Mouse (Mus musculus): ENCODE data around the gene Tm9sf4. TPM values are rescaled to one million over a fixed set of nuclear protein-coding genes. Genes with fewer than 3 reads are reported as not detected.

Tm9sf4 gene
- polyA plus RNA-seq, 1 experiment: 43.4 TPM

DNA sequence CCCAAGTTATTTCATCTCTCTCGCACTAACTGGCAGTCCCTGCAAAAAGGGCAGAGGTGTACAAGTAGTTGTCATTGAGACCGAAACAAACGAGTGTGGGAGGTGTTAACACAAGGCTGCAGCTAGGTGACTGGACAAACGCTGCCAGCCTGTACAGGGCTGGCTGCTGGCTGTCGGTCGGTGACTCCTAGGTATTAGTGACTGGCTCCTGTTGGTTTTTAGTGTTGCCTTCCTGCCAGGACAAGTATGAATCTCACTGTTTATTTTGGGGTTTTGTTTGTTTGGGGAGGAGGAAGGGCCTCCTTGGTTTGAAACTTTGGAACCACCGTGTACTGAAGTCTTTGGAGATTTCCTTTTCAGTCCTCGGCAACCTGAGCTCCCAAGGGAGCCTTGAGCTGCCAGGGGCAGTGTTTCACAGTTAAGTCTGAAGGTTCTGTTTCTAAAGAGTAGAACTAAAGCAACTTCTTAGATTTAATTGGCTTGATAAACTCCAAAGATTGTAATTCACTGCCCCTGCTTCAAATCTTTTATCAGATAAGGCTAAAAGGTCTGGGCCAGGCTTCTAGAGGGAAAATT, 15.0 kb downstream of the Tm9sf4 start:
- no peak overlapping the region for H3K4me3 ChIP-seq (ENCODE audit: insufficient read depth, poor library complexity, severe bottlenecking)

DNA sequence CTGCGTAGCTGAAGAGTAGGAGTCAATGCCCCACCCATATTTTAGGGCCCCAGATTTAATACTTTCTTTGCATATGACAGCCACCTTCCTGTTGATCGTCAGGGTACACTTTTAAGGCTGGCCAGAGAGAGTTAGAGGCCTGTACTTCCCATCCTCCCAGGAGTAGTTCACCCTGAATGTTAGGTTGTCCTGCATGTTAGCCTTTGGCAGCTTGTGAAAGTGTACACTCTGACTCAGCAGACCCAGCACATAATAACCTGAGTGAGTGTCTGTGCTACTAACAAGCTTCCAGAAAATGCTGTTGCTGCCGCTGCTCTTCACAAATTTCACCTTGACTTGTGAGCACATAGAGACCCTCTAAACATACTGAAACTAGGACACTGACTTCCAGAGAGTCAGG, 16.1 kb downstream of the Tm9sf4 start:
- H3K79me2 ChIP-seq (ENCODE audit: control insufficient read depth, insufficient read depth): peaks cover 83% of the 10 kb centered on the region
- TF ChIP-seq CTCF (IDR thresholded peaks at IDR 0.05; ENCODE audit: control insufficient read depth, insufficient read depth, insufficient read length): no peak
- no peak for TF ChIP-seq CEBPB (IDR thresholded peaks at IDR 0.05; ENCODE audit: low read depth)
- no peak for TF ChIP-seq MAX (IDR thresholded peaks at IDR 0.05)
- H3K4me3 ChIP-seq (ENCODE audit: insufficient read depth, poor library complexity, severe bottlenecking): no peak overlapping the region
- H3ac ChIP-seq (ENCODE audit: control insufficient read depth, insufficient read length, low read depth): no peak overlapping the region
- H3K27me3 ChIP-seq (ENCODE audit: control insufficient read depth, insufficient read depth, insufficient read length): no peaks in the 10 kb centered on the region
- peaks cover 46% of the 10 kb centered on the region for H3K79me3 ChIP-seq (ENCODE audit: low read depth)
- peaks cover 19% of the 10 kb centered on the region for H3K36me3 ChIP-seq (ENCODE audit: control insufficient read depth, insufficient read depth)

More for the DNA sequence above, 15.0 kb downstream of the Tm9sf4 start:
- no peak for TF ChIP-seq CEBPB (IDR thresholded peaks at IDR 0.05; ENCODE audit: low read depth)
- no peak for TF ChIP-seq MAX (IDR thresholded peaks at IDR 0.05)
- TF ChIP-seq FOSL1 (IDR thresholded peaks at IDR 0.05; ENCODE audit: insufficient read depth, low read length, poor library complexity, severe bottlenecking): no peak
- TF ChIP-seq MYOD1 (IDR thresholded peaks at IDR 0.05; ENCODE audit: control insufficient read depth, insufficient read length, low read depth): no peak
- no peak for TF ChIP-seq CTCF (IDR thresholded peaks at IDR 0.05; ENCODE audit: control insufficient read depth, insufficient read depth, insufficient read length)
- TF ChIP-seq USF1 (IDR thresholded peaks at IDR 0.05; ENCODE audit: low read depth): no peak
- no peak for TF ChIP-seq MYOG (IDR thresholded peaks at IDR 0.05; ENCODE audit: control insufficient read depth, extremely low read depth, insufficient read length)
- Histone ChIP-seq H3K27me3 (ENCODE audit: control insufficient read depth, insufficient read depth, insufficient read length) (no peaks in the 10 kb centered on the region), H3K36me3 (ENCODE audit: control insufficient read depth, insufficient read depth) (peaks cover 8% of the 10 kb centered on the region), H3K79me2 (ENCODE audit: control insufficient read depth, insufficient read depth) (peaks cover 90% of the 10 kb centered on the region), H3ac (ENCODE audit: control insufficient read depth, insufficient read length, low read depth) (no peak overlapping the region), H3K79me3 (ENCODE audit: low read depth) (peaks cover 55% of the 10 kb centered on the region)

DNA sequence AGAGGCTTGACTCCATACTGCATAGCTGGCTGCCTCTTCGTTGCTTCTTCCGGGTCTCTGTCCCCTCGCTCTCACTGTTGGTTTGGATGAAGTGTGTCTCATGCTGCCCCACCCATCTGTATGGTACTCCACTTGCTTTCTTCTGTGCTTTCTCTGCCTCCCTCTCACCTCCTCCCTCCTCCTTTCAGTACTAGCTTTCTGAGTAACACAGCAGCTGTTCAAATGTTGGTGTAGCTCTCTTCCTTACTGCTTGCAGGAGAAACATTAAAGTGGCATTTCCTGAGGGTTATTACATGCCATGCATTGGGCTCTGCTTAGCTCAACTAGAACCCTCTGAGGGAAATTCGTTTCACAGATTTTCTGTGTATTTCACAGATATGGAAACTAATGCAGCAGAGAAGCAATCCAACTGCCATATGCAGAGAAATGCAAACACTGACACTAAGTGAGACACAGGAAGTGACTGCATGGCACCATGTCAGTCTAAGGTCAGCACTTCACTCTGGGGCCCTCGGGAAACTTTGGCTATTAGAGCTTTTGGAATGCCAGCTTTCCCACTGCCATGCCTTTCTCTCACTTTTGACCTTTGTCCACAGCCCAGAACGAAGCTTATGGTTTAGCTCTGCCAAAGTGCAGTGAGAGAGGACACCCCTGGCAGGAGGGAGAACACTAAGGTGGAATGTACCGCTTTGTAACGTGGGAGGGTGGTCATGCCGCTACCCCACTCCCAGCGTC, 18.2 kb downstream of the Tm9sf4 start:
- peak overlapping the region; percentile 12 for H3ac ChIP-seq (ENCODE audit: control insufficient read depth, insufficient read length, low read depth)
- H3K36me3 ChIP-seq (ENCODE audit: control insufficient read depth, insufficient read depth): peaks cover 39% of the 10 kb centered on the region
- peaks cover 62% of the 10 kb centered on the region for H3K79me2 ChIP-seq (ENCODE audit: control insufficient read depth, insufficient read depth)
- TF ChIP-seq FOSL1 (IDR thresholded peaks at IDR 0.05; ENCODE audit: insufficient read depth, low read length, poor library complexity, severe bottlenecking) (no peak), CEBPB (IDR thresholded peaks at IDR 0.05; ENCODE audit: low read depth) (no peak), MYOG (IDR thresholded peaks at IDR 0.05; ENCODE audit: control insufficient read depth, extremely low read depth, insufficient read length) (no peak), MAX (IDR thresholded peaks at IDR 0.05) (no peak), CTCF (IDR thresholded peaks at IDR 0.05; ENCODE audit: control insufficient read depth, insufficient read depth, insufficient read length) (no peak), USF1 (IDR thresholded peaks at IDR 0.05; ENCODE audit: low read depth) (no peak), MYOD1 (IDR thresholded peaks at IDR 0.05; ENCODE audit: control insufficient read depth, insufficient read length, low read depth) (no peak)
- no peaks in the 10 kb centered on the region for H3K27me3 ChIP-seq (ENCODE audit: control insufficient read depth, insufficient read depth, insufficient read length)
- H3K79me3 ChIP-seq (ENCODE audit: low read depth): peaks cover 34% of the 10 kb centered on the region
- no peak overlapping the region for H3K4me3 ChIP-seq (ENCODE audit: insufficient read depth, poor library complexity, severe bottlenecking)

DNA sequence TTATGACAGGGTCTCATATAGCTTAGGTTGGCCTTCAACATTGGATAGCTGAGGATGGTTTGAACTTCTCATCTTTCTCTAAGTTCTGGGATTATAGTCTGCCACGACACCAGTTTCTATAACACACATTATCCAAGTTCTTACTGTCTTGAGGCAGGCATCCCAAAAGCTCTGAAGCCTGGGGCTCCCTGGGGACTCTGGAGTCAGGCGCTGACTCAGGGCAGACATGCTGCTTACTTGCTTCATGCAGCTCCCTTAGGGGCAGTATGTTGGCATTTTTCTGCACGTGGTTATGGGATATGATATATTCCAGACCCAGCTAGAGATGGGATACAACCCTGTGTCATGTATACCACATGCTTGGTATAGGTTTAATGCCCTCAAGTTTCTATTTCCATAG, 18.9 kb downstream of the Tm9sf4 start:
- no peak overlapping the region for H3ac ChIP-seq (ENCODE audit: control insufficient read depth, insufficient read length, low read depth)
- H3K79me2 ChIP-seq (ENCODE audit: control insufficient read depth, insufficient read depth): peaks cover 55% of the 10 kb centered on the region
- H3K79me3 ChIP-seq (ENCODE audit: low read depth): peaks cover 28% of the 10 kb centered on the region
- no peak overlapping the region for H3K4me3 ChIP-seq (ENCODE audit: insufficient read depth, poor library complexity, severe bottlenecking)
- H3K36me3 ChIP-seq (ENCODE audit: control insufficient read depth, insufficient read depth): peaks cover 45% of the 10 kb centered on the region
- TF ChIP-seq CTCF (IDR thresholded peaks at IDR 0.05; ENCODE audit: control insufficient read depth, insufficient read depth, insufficient read length) (no peak), MYOD1 (IDR thresholded peaks at IDR 0.05; ENCODE audit: control insufficient read depth, insufficient read length, low read depth) (no peak), FOSL1 (IDR thresholded peaks at IDR 0.05; ENCODE audit: insufficient read depth, low read length, poor library complexity, severe bottlenecking) (no peak), MYOG (IDR thresholded peaks at IDR 0.05; ENCODE audit: control insufficient read depth, extremely low read depth, insufficient read length) (no peak), MAX (IDR thresholded peaks at IDR 0.05) (peak; percentile 67)
- H3K27me3 ChIP-seq (ENCODE audit: control insufficient read depth, insufficient read depth, insufficient read length): no peaks in the 10 kb centered on the region

DNA sequence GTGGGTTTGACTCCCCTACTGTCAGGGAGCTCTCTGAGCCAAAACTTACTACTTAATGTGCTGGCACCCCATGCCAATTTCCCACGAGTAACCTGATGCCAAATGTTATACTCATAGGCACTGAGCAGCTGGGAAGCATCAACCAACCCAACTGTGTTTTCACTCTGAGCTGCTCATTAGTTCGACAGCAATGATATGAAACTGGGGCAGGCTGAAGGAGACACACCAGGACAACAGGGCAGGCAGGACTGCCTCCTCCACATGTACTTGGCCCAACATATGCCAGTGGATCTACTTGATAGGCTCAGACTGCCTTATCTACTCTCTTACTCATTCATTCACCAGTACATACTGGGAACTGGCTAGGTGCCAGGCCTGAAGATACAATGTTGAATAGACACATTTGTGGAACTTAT, 25.1 kb downstream of the Tm9sf4 start:
- H3K4me3 ChIP-seq (ENCODE audit: insufficient read depth, poor library complexity, severe bottlenecking): no peak overlapping the region
- H3ac ChIP-seq (ENCODE audit: control insufficient read depth, insufficient read length, low read depth): no peak overlapping the region
- TF ChIP-seq CEBPB (IDR thresholded peaks at IDR 0.05; ENCODE audit: low read depth): no peak
- no peak for TF ChIP-seq MAX (IDR thresholded peaks at IDR 0.05)
- TF ChIP-seq USF1 (IDR thresholded peaks at IDR 0.05; ENCODE audit: low read depth): no peak
- TF ChIP-seq MYOG (IDR thresholded peaks at IDR 0.05; ENCODE audit: control insufficient read depth, extremely low read depth, insufficient read length): no peak
- no peak for TF ChIP-seq FOSL1 (IDR thresholded peaks at IDR 0.05; ENCODE audit: insufficient read depth, low read length, poor library complexity, severe bottlenecking)
- TF ChIP-seq MYOD1 (IDR thresholded peaks at IDR 0.05; ENCODE audit: control insufficient read depth, insufficient read length, low read depth): no peak
- no peak for TF ChIP-seq CTCF (IDR thresholded peaks at IDR 0.05; ENCODE audit: control insufficient read depth, insufficient read depth, insufficient read length)
- H3K79me3 ChIP-seq (ENCODE audit: low read depth): no peaks in the 10 kb centered on the region
- peaks cover 93% of the 10 kb centered on the region for H3K36me3 ChIP-seq (ENCODE audit: control insufficient read depth, insufficient read depth)
- H3K27me3 ChIP-seq (ENCODE audit: control insufficient read depth, insufficient read depth, insufficient read length): no peaks in the 10 kb centered on the region
- peaks cover 3% of the 10 kb centered on the region for H3K79me2 ChIP-seq (ENCODE audit: control insufficient read depth, insufficient read depth)
